Mouse (Mus musculus) adrenal gland, adult 2 months (tissue): Measurements from ENCODE around the gene Ppp6c. TPM values are rescaled to one million over a fixed set of nuclear protein-coding genes. Genes with fewer than 3 reads are reported as not detected.
"Not testable (repeated sequence)": the region's sequence is repeated elsewhere in the genome, so short reads cannot be mapped to it uniquely, and the experiment has no call there.

Experiments
- DNase-seq: peaks from one replicate; pipeline ENCODE4 v3.0.0; 2021
- long read RNA-seq: library from polyadenylated mRNA; stranded (forward); transcript quantifications from one replicate; pipeline ENCODE4 v2.0.0, GENCODE M21; 2021
- polyA plus RNA-seq: library from polyadenylated mRNA; depleted of rRNA; stranded (reverse); fragments of >200 nt; gene quantifications from 2 replicates; pipeline ENCODE4 v1.2.3, GENCODE M21; 2012; rRNA removed
- total RNA-seq, 2 experiments: library from RNA; stranded (reverse); gene quantifications; 2 replicates each; pipeline ENCODE4 v1.2.3; 2021

The Ppp6c gene
- total RNA-seq: 10 to 100 TPM; 81.1 to 83.3 TPM
- 5.6 and 6.9 TPM in 2 replicates for polyA plus RNA-seq
- long read RNA-seq, full-length matches to known transcripts: 41 of 49 reads
- long read RNA-seq, partial matches to known transcripts: 0 of 49 reads
- long read RNA-seq, other reads (novel, unspliced or antisense): 8 of 49 reads

DNA sequence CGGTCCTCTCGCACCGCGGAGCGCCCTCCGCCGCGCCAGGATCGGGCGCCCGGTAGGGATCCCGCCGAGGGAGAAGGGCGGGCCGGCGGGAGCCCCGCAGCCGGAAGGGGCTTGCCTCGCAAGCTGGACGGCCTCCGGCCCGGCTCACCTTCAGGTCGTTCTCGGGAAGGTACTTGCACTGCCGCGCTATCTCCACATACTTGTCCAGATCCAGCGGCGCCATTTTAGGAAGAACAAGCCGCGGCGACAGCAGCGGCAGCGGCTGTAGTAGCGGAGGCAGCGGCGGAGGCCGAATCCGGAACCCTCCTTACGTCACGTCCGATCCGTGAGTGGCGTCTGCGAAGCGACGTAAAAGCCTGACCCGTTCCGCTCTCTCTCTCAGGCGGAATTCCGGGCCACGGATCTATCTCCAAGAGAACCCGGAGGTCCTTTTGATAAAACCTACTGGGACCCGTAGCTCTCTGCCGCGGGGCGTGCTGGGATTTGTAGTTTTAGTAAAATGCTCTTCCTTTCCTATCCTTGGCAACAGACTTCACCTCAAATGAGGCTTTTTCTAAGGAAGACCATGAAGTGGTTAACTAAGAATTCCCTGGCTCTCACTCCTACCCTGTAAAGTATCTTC, at the start of gene Ppp6c:
Ppp6c (minus strand) TSS at position 433 of the 622 bp plus-strand sequence.
- peak; percentile 95 for DNase-seq

DNA sequence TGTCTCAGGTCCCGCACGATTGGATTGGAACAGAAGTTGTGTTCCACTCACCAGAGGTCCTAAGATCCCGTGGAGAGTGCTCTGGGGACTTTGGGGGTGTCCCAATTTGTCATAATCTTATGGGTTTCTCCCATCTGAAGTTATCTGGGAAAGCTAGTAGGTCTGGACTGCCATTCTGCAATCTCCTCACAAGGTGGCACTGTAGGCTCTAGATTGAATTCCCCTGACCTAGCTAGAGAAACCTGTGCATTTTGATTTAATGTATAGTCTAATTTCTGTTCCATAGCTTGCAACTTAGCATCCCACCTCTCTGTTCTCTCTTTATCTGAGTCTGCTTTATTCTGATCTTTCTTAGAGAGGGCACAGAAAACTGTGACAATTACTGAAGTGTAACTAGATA, 42.1 kb upstream of the Ppp6c start:
- DNase-seq: peak; percentile 3

DNA sequence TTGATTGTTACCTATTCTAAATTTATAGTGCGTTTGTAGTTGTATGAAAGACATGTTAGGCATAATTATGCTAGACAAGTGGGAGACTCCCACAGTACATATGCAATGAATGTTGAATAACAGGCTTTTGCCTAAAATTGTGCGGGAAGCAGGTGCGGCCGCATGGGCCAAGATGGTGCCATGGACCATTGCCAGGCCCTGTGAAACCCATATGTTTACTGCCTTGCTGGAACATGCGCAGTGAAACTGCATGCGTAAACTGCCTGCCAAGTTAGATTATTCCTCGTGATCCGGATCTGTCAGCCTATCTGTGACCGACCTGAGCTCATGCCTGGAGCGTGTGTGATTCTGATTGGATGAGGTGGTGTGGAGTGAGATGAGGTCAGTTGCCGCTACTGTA, 26.0 kb upstream of the Ppp6c start:
- not testable (repeated sequence) for DNase-seq

DNA sequence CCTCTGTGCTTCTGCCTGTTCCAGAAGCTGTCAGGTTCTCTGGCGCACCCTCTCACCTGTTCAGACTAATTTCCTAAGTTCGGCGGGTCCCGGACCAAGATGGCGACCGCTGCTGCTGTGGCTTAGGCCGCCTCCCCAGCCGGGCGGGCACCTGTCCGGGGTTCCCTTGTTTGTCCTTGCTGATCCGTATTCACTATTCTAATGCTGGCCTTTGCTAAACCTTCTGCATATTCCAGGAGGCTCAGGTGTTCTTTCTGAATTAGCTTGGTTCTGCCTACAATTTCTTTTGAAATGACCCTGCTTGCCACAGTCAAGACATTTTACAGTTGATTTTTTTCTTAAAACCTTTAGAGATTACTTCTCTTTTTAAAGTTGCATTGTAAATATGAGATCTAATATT, 20.6 kb upstream of the Ppp6c start:
- not testable (repeated sequence) for DNase-seq

DNA sequence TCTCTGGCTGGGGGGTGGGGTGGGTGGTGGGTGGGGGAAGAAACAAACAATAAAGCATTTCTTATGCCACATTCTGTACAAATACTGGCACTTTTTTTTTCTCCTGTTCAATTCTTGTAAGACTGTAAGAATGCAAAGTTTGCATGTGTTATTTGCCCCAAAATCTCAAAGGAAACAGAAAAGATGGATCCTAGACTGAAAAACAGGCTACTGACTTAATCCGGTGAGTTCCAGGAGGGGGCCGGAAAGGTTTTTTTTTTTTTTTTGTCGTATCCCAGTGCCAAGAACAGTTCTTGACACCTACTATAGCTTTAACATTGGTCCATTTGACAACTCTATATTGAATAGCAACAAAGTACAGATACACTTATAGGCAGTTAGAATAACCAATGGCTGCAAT, 480 bp upstream of the Ppp6c start:
- DNase-seq: no peak

DNA sequence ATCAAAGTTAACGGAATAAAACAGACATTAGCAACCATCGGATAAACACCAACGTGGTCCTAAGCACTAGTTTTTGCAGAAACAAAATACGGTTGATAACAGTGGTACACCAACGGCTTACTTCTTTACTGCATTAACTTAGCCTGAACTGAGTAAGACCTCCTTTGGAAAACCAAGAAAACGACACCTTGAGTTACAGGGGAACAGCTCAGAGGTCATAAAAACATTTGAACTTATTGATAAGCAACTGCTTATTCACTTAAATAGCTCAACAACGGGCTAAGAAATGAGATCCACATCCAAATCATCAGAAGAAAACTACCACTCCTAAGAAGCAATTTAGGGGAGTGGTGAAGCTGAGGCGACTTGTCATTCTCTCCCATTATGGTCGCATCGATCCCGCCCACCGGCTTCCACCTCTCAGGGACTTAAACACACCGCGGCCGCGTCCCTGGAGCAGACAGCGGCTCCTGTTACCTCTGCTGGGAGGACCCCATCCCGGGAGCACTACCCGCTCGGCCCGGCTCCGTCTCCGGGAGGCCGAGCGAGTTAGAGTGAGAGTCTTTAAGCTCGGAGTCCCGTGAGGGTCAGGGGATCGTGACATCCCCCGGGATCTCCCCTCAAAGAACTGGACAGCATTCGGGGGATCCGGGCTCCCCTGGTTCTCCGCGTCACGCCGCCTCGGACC, 776 bp downstream of the Ppp6c start:
- not testable (repeated sequence) for DNase-seq

DNA sequence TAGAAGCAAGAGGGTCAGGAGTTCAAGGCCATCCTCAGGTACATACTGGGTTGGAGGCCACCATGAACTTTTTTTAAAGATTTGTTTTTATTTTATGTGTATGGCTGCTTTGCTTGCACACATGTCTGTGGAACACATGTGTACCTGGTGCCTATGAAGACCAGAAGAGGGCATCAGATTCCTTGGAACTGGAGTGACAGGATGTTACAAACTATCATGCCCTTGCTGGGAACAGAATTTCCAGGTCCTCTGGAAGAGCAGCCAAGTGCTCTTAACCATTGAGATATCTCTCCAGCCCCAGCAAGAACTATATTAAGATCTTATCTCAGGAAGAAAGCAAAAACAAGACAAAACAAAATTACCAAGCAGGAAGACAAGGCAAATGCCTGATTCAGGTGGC, 1.6 kb downstream of the Ppp6c start:
- DNase-seq: no peak

DNA sequence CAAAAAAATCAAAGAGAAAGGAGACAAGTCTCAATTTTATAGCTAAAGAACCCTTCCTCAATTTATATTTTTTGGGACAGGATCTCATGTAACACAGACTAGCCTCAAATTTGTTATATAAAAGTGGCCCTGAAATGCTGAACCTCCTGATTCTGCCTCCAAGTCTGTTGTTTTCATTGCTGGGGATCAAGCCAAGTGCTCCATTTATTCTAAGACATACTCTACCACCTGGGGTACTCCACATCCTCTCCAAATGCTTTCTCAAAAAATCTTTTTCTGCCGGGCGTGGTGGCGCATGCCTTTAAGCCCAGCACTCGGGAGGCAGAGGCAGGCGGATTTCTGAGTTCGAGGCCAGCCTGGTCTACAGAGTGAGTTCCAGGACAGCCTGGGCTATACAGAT, 6.2 kb downstream of the Ppp6c start:
- no peak for DNase-seq

DNA sequence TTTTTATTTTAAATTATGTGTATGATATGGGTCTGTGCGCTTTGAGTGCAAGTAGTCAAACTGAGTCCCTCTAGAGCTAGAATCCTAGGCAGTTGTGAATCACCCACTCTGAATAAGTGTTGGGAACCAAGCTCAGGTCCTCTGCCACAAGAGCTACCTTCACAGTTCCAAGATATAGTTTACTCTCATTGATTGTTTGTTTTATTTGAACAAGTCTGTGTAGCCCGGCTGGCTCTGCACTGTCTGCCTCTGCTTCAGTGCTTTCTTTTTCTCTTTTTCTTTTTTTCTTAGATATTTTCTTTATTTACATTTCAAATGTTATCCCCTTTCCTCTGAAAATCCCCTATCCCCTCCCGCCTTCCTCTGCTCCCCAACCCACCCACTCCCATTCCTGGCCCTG, 7.2 kb downstream of the Ppp6c start:
- no peak for DNase-seq

DNA sequence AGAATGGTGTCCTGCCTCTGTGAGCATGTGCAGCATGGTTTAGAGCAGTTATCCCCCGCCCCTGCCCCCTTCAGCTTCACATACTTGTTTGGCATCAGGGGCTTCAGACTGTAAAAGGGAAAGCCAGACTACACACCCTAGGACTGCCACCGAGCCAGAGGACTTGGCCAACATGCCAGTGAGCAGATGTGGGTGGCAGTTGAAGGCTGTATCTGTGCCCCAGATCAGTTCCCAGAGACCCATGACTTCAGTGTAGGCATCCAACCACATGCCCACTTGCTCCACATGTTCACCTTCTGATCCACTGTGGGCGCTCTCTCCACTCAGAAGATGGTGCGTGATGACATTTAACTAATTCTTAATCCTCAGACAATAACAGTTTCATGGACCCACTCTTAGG, 9.1 kb downstream of the Ppp6c start:
- DNase-seq: no peak

DNA sequence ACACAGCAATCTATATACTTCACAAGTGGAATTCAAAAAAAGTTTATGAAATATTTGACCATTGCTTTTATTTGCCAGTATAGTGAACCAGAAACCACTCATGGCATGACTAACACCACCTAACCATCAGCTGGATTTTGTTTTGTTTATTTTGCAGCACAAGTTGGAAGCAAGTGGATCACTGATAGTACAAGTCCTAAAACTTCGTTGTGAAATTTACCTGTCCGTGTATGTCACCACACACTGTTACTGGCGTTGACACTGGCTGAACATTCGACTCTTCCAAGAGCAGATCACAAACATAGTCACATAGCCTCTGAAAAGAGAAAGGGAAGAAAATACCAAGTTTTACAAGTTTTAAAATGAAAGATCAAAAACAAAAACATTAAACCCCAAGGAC, 15.5 kb downstream of the Ppp6c start:
- DNase-seq: no peak

DNA sequence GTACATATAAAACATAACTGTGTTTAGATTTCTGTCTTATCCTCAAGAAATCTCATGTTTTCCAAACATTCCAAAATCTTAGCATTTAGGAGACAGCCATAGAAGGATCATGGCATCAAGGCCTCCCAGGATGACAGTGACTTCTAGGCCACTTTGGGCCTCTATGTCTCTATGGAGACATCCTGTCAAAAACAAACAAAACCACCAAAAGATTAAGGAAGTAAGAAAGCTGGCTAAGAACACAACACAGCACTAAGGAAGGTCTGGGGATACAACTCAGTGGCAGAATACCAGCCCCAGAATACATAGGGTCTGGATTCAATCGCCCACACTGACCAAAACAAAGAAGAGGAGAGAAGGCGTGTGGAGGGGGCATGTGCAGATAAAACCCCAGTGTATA, 22.9 kb downstream of the Ppp6c start:
- no peak for DNase-seq

DNA sequence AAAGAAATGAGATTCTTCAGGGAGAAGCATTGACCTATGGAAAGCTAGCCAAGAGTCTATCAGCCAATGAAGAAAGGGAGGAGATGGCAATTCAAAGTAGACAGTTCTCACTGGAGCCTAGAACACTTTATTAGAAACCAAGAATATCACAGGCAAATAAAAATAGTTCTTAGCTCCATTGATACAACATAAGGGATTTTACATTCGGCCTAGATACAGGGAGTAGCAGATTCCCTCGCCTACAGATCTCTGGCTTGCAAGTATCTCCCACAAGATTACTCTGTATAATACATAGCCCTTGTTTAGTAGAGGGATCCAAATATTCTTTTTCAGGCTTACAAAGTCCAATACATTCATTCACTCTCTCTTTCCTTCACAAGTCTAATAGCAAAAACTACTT, 31.4 kb downstream of the Ppp6c start:
- no peak for DNase-seq

DNA sequence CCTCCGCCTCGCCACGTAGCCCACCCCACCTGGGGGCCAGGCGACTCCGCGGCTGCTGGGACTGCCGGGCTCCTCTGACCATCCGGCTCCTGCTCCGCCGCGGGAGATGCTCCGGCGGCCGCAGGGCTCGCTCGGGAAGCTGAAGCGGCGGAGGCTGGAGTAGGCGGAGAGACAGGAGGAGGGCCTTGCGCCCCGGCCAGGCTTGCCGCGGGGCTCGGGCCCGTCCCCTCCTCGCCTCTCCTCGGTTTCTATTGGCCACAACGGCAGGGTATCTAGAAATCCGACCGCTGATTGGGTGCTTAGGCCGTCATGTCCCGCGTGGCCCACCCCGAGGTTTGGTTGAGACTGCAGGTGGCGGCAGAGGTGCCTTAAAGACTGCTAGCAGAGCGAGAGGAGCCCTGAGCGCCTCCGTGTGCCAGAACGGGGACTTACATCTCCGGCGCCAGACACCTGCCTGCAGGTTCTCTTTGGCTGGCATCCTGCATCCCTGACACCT, 35.6 kb downstream of the Ppp6c start, which contains the start of gene Scai:
Scai (minus strand) TSS at position 174 of the 496 bp plus-strand sequence.
- DNase-seq: peak; percentile 98

DNA sequence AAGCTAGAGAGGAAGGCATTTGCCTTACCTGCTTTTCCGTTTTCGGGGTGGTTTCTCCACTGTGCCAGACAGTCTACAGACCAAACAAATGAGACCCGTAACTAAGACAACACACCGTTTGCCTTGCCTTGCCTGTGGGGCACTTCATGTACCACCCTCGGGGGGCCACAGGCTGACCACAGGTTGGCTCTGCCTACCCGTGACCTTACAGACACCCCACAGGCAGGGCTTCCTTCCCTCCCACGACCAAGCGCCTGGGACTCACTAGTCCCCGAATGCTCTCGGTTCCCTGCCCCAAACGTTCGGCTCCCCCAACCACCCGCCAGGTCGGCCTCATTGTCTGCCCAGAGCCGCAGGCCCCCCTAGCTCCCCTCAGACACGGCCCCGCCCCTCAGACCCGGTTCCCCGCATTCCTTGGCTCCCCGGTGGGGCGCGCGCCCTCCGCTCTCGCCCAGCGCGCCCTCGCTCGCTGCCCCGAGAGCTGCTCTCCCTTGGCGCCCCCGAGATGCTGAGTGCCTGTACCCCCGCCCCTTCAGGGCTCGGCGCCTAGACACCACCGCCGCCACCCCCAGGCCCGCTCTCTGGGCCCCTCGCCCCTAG, 36.2 kb downstream of the Ppp6c start:
- DNase-seq: no peak

DNA sequence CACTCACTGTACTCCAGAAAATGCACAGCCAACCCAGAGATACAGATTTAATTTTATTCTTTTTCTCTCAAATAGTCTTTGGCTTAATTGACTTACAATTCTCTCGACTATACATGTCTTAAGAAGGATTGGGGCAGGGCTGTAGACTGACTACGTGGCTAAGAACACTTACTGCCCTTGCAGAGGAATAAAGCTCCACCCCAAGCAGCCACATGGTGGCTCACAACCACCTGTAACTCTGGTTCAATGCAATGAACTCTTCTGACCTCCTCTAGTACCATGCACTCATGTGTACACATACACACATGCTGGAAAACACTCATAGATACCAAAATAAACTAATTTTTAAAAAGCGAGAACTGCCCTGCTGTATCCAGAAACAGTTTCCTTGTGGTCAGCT, 40.3 kb downstream of the Ppp6c start:
- no peak for DNase-seq

DNA sequence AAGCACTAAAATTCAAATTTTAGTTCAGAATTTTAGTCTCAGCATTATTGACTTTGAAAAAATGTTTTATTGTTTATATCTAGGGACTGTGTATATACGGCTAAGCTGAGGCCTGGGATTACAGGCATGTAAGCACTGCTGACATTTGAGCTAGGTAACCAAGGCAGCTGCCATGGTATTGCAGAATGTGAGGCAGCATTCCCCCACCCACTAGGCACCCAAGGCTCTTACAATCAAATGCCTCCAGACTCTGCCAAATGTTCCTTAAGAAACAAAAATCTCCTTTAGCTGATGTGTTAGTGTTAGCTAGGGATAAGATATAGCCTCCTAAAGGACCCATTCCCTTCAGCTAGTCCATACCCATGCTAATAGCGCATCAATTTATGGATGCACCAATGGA, 42.7 kb downstream of the Ppp6c start:
- DNase-seq: no peak

DNA sequence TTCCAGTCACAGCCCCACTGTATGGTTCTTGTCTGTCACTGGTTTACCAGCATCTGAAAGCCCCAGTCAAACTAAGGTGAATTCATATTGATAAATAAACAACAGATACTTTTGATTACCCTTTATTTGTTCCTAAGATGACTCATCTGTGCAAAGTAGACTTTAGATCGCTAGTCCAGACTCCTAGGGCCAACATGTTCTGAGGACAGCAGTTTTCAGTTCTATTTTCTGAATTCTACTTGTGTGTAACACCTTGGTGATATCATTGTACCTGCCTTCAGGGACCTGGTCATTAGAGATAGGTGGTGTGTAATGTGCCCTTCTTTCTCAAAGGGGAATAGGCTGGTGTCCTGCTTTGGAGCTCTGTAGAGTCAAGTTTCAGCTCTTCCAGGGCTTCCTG, 65.3 kb downstream of the Ppp6c start:
- DNase-seq: no peak

DNA sequence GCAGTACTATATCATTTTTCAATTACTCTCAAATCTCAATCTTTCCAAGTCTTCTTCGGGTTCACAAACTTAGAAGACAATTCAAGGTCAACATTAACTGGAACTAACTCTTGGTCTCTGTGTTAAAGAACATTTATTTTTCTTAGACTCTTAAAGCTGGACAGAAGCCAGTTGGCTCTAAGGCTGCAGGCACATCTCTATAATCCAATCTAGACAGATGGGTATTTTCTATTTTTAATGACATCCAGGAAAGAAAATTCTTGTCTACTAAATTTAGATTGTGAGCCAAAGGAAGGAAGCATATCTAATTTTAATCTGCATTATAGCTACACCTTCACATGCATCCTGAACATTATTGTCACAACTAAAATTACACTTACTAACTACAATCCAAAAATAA, 68.3 kb downstream of the Ppp6c start:
- no peak for DNase-seq

DNA sequence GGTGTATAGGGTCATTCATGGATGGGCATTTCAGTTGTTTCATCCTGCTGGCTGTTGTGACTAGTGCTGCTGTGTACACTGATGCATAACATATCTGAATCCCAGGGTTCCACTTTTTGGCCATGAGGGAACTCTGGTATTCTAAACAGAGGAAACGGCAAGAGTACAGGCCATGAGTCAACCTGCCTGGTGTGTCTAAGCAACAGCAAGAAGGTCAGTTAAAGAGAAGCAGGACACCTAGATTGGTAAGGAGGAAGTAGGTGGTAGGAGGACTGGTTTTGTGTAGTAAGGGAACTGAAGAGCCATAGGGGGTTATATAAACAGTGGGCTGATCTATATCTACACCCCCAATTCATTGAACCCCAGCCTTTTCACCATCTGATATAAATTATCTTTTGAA, 69.4 kb downstream of the Ppp6c start:
- DNase-seq: no peak

DNA sequence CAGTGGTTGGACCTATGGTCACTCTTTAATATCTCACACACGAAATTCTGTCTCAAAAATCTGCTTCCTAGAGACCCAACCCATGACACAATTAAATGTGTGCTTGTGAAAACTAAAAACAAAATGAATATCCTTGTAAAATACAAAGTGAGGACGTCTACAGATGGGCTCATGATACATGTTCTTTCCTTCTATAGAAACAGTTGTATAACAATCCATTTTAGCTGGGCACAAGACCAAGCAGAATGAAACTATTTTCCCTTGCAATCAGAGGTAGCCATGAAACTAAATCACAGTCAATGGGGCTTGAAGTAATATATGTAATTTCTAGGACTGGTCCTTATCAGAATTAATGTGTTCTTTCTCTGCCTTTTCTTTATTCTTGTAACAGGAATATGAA, 75.3 kb downstream of the Ppp6c start:
- DNase-seq: no peak

DNA sequence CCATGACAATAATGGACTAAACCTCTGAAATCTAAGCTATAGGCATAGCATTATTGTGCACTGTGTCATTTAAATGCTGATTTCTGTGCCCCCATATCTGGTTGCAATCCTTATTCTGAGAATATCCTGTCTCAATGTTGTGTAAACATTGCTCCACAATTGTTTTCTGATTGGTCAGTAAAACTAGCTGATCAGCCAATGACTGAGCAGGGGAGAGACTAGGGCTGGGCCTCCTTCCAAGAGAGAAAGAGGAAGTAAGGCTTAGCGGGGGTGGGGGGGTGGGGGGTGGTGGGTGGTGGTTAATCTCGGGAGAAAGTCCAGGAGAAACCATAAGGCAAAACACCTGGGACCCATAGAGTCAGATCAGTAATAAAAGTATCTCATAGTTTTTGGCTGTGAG, 78.2 kb downstream of the Ppp6c start:
- no peak for DNase-seq

DNA sequence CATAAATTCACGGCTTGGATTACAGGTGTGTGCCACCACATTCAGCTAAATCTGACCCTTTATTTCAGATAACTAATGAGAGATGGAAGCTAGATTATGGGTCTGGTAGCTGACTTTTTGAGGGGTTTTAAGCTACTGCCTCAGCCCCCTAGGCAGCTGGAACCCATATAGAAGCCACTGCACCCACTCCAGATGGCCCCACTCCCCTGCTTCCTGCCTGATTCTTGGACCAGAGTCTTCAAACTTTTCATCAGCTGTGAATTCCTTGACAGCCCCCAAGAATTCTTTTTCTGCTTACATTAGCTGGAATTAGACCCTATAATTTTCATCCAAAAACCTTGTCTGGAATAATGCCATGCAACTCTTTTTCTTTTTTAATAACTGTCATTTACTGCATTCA, 79.8 kb downstream of the Ppp6c start:
- no peak for DNase-seq
